Mouse (Mus musculus) lung, embryonic 16.5 days (tissue): ENCODE measurements at regions not wholly inside any gene's neighbourhood (a gene's known extent, or its start where the extent isn't known, plus 50 kb on each side); places are given as distances from the start of the nearest gene placed in this dataset.
A peak's percentile ranks its signal among the peaks of the same experiment; 100 is the strongest.

Source experiments
- ATAC-seq: fragments of 200-750 bp; cut with Nextera tagmentation; 2 replicates; pipeline ENCODE4 v1.8.0; 2017; ENCODE audit warnings: low read depth, mild to moderate bottlenecking, moderate library complexity
- H3K27ac ChIP-seq: fragments of 300-500 bp; sonication (generic); 2 replicates; pipeline ENCODE4 v1.5.1; 2014; ENCODE audit warnings: mild to moderate bottlenecking, control low read depth, low read length
- H3K27me3 ChIP-seq: fragments of 300-500 bp; sonication (generic); 2 replicates; pipeline ENCODE4 v1.6.1; 2014; ENCODE audit warnings: low read depth, low read length, mixed read lengths; ENCODE audit not compliant: control insufficient read depth, insufficient read depth
- H3K36me3 ChIP-seq: fragments of 300-500 bp; sonication (generic); 2 replicates; pipeline ENCODE4 v1.6.1; 2014; ENCODE audit warnings: low read length; ENCODE audit not compliant: control insufficient read depth, insufficient read depth
- H3K4me1 ChIP-seq: fragments of 300-500 bp; sonication (generic); replicated peaks from 2 replicates; pipeline ENCODE4 v1.6.1; 2014; ENCODE audit warnings: low read length, mixed read lengths; ENCODE audit not compliant: control insufficient read depth, insufficient read depth
- H3K4me2 ChIP-seq: fragments of 300-500 bp; sonication (generic); 2 replicates; pipeline ENCODE4 v1.6.1; 2014; ENCODE audit warnings: low read depth, low read length, control low read depth
- H3K4me3 ChIP-seq: fragments of 300-500 bp; sonication (generic); 2 replicates; pipeline ENCODE4 v1.5.1; 2014; ENCODE audit warnings: mild to moderate bottlenecking, low read length, control low read depth
- H3K9ac ChIP-seq: fragments of 300-500 bp; sonication (generic); 2 replicates; pipeline ENCODE4 v1.6.1; 2014; ENCODE audit warnings: low read length, control low read depth
- H3K9me3 ChIP-seq: fragments of 300-500 bp; sonication (generic); 2 replicates; pipeline ENCODE4 v1.6.1; 2016; ENCODE audit warnings: low read length; ENCODE audit not compliant: control insufficient read depth
- WGBS: fragments of 180-500 bp; shearing (Covaris S2); extraction: QIAGEN DNeasy Blood & Tissue Kit; methylation state at CpG from one replicate; pipeline ENCODE4 v1.1.7; 2014; 5-methylcytosine and 5-hydroxymethylcytosine counted together

GRCm38 (mm10) chr1:47854372-47854771 lies 961.7 kb upstream of the Slc39a10 start:
- Histone ChIP-seq H3K9me3 (no peaks in the 10 kb centered on the region), H3K36me3 (no peaks in the 10 kb centered on the region), H3K27me3 (no peaks in the 10 kb centered on the region), H3K27ac (no peak overlapping the region), H3K9ac (no peak overlapping the region), H3K4me2 (no peak overlapping the region), H3K4me3 (no peak overlapping the region), H3K4me1 (no peaks in the 10 kb centered on the region)
- ATAC-seq, result no peak
- 75% methylated on average over 3 of the region's 3 CpGs for WGBS

DNA sequence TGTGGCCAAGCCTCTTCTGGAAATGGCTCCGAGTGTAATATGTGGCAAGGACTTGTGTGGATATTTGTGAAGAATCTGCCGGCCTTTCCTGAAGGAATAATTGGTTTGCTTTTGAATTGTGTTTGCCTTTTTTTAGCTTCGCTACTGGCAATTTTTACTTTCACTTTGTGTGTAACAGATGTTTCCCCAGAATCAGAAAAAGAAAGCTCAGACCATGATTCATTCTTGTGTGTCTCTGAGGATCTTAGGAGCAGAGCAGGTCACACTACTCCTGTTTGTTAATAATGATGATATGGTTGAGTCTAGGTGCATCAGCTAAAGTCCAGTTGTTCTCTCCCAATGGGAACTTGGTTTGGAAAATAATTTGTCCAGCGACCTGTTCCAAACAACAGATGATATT lies 961.3 kb upstream of the Slc39a10 start:
- Histone ChIP-seq H3K27ac (no peak overlapping the region), H3K4me2 (0 out of 2 replicates have a peak overlapping the region, but pooled peaks have one; percentile 12)

GRCm38 (mm10) chr1:47840811-47841210 lies 948.2 kb upstream of the Slc39a10 start:
- no peaks in the 10 kb centered on the region for H3K36me3 ChIP-seq
- H3K9ac ChIP-seq, result no peak overlapping the region
- ATAC-seq, result no peak
- no peaks in the 10 kb centered on the region for H3K27me3 ChIP-seq
- WGBS, result 47% methylated on average over 2 of the region's 2 CpGs
- H3K4me1 ChIP-seq, result no peaks in the 10 kb centered on the region
- H3K4me2 ChIP-seq, result no peak overlapping the region
- H3K9me3 ChIP-seq, result no peaks in the 10 kb centered on the region
- no peak overlapping the region for H3K4me3 ChIP-seq
- no peak overlapping the region for H3K27ac ChIP-seq

More for the DNA sequence above, 961.3 kb upstream of the Slc39a10 start:
- H3K27me3 ChIP-seq, result no peaks in the 10 kb centered on the region
- no peak overlapping the region for H3K4me3 ChIP-seq
- H3K9ac ChIP-seq, result no peak overlapping the region
- 79% methylated on average over 4 of the region's 4 CpGs for WGBS
- no peaks in the 10 kb centered on the region for H3K4me1 ChIP-seq
- H3K36me3 ChIP-seq, result no peaks in the 10 kb centered on the region
- ATAC-seq, result no peak
- H3K9me3 ChIP-seq, result no peaks in the 10 kb centered on the region

DNA sequence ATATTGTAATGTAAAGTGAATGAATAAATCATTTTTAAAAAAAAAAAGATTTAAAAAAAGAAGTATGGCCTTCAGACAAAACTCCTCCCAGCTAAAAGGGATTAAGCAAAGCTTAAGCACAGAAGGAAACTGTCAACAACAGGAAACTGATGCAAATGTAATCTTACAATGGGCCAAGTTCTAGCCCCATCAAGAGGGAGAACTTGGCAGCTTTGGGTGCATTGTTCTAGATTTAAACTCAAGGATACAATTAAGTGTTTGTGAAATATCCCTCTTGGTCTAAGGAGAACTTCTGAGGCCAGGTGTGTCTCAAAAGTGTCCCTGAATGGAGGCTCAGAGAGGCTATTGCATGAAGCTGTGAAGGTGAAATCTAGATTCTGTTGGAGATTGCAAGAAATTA lies 941.4 kb upstream of the Slc39a10 start:
- no peaks in the 10 kb centered on the region for H3K4me1 ChIP-seq
- no peak overlapping the region for H3K4me3 ChIP-seq
- H3K27ac ChIP-seq, result no peak overlapping the region
- H3K9ac ChIP-seq, result no peak overlapping the region
- no peaks in the 10 kb centered on the region for H3K36me3 ChIP-seq
- ATAC-seq, result no peak
- H3K4me2 ChIP-seq, result no peak overlapping the region
- H3K27me3 ChIP-seq, result no peaks in the 10 kb centered on the region
- H3K9me3 ChIP-seq, result no peaks in the 10 kb centered on the region

DNA sequence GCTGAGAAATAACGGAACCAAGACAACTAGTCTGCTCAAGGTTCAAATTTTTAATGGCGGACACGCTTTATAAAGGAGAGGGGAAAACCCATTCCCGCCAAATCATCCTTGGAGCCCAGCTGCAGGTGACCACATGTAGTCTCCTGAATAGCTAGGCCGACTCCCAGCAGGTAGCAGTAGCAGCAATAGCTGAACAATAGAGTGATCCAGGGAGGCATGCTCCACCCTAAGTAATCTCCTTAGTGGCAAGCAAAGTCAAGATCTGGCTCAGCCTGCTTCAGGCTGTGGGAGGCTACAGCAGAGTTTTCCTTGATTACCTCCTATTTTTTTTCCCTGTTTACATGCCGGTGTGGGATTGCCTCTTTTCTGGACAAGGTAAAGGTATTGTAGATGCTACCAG lies 934.6 kb upstream of the Slc39a10 start:
- no peaks in the 10 kb centered on the region for H3K9me3 ChIP-seq
- WGBS, result 89% methylated on average over 6 of the region's 6 CpGs
- no peak for ATAC-seq
- no peaks in the 10 kb centered on the region for H3K4me1 ChIP-seq
- no peaks in the 10 kb centered on the region for H3K36me3 ChIP-seq
- no peak overlapping the region for H3K4me2 ChIP-seq
- H3K4me3 ChIP-seq, result no peak overlapping the region
- no peaks in the 10 kb centered on the region for H3K27me3 ChIP-seq
- no peak overlapping the region for H3K27ac ChIP-seq
- no peak overlapping the region for H3K9ac ChIP-seq

GRCm38 (mm10) chr1:47809508-47809907 lies 916.9 kb upstream of the Slc39a10 start:
- no peak for ATAC-seq
- no peak overlapping the region for H3K27ac ChIP-seq
- H3K9me3 ChIP-seq, result no peaks in the 10 kb centered on the region
- H3K4me2 ChIP-seq, result no peak overlapping the region
- no peaks in the 10 kb centered on the region for H3K4me1 ChIP-seq
- H3K4me3 ChIP-seq, result no peak overlapping the region
- no peaks in the 10 kb centered on the region for H3K36me3 ChIP-seq
- WGBS, result 29% methylated on average over 7 of the region's 7 CpGs
- no peaks in the 10 kb centered on the region for H3K27me3 ChIP-seq
- H3K9ac ChIP-seq, result no peak overlapping the region

- H3K4me3 ChIP-seq, result no peak overlapping the region
- no peaks in the 10 kb centered on the region for H3K9me3 ChIP-seq
- 0 out of 2 replicates have a peak, but pooled peaks have one; percentile 10 for ATAC-seq
- no peaks in the 10 kb centered on the region for H3K27me3 ChIP-seq
- H3K36me3 ChIP-seq, result no peaks in the 10 kb centered on the region
- no peak overlapping the region for H3K9ac ChIP-seq
- no peaks in the 10 kb centered on the region for H3K4me1 ChIP-seq
- no peak overlapping the region for H3K27ac ChIP-seq
- 24% methylated on average over 3 of the region's 3 CpGs for WGBS
- H3K4me2 ChIP-seq, result no peak overlapping the region
Observed at GRCm38 (mm10) chr1:47794763-47795162, 902.1 kb upstream of the Slc39a10 start.
